Mouse (Mus musculus) limb, embryonic 14.5 days (tissue): ENCODE results near the gene Pheta1. TPM values are rescaled to one million over a fixed set of nuclear protein-coding genes. Genes with fewer than 3 reads are reported as not detected.

ENCODE experiments used
- ATAC-seq: fragments of 200-750 bp; cut with Nextera tagmentation; 2 replicates; pipeline ENCODE4 v1.8.0; 2017; ENCODE audit warnings: low read depth, moderate number of reproducible peaks, moderate TSS enrichment; ENCODE audit not compliant: low FRiP score
- DNase-seq: peaks from one replicate; pipeline ENCODE4 v3.0.0-alpha.2; 2015; ENCODE audit warnings: low spot score
- H3K27ac ChIP-seq: fragments of 300-500 bp; sonication (generic); replicated peaks from 2 replicates; pipeline ENCODE4 v1.5.1; 2014; ENCODE audit warnings: low read depth, mild to moderate bottlenecking, low read length, moderate library complexity, mixed read lengths
- H3K27me3 ChIP-seq: fragments of 300-500 bp; sonication (generic); 2 replicates; pipeline ENCODE4 v1.6.1; 2014; ENCODE audit warnings: low read length, mixed read lengths; ENCODE audit not compliant: control insufficient read depth, insufficient read depth
- H3K36me3 ChIP-seq: fragments of 300-500 bp; sonication (generic); 2 replicates; pipeline ENCODE4 v1.6.1; 2014; ENCODE audit warnings: mild to moderate bottlenecking, low read length, moderate library complexity, mixed read lengths; ENCODE audit not compliant: control insufficient read depth, insufficient read depth
- H3K4me1 ChIP-seq: fragments of 300-500 bp; sonication (generic); 2 replicates; pipeline ENCODE4 v1.6.1; 2014; ENCODE audit warnings: antibody characterized with exemption, low read length, mixed read lengths; ENCODE audit not compliant: control insufficient read depth, insufficient read depth
- H3K4me2 ChIP-seq: fragments of 300-500 bp; sonication (generic); replicated peaks from 2 replicates; pipeline ENCODE4 v1.6.1; 2014; ENCODE audit warnings: low read depth, mild to moderate bottlenecking, low read length, moderate library complexity; ENCODE audit not compliant: severe bottlenecking
- H3K4me3 ChIP-seq: fragments of 300-500 bp; sonication (generic); replicated peaks from 2 replicates; pipeline ENCODE4 v1.5.1; 2014; ENCODE audit warnings: low read length
- H3K9ac ChIP-seq: fragments of 300-500 bp; sonication (generic); 2 replicates; pipeline ENCODE4 v1.6.1; 2014; ENCODE audit warnings: mild to moderate bottlenecking, low read depth, low read length, moderate library complexity; ENCODE audit not compliant: severe bottlenecking
- H3K9me3 ChIP-seq: fragments of 300-500 bp; sonication (generic); 2 replicates; pipeline ENCODE4 v1.6.1; 2016; ENCODE audit warnings: low read length; ENCODE audit not compliant: control insufficient read depth
- POLR2A ChIP-seq: fragments of 200-500 bp; IDR thresholded peaks from 2 replicates; pipeline ENCODE4 v1.8.0; 2012; ENCODE audit warnings: inconsistent platforms, mild to moderate bottlenecking, moderate library complexity, borderline replicate concordance; ENCODE audit not compliant: insufficient read depth, insufficient read length; ENCODE audit errors: extremely low read depth
- WGBS: fragments of 180-500 bp; shearing (Covaris S2); extraction: QIAGEN DNeasy Blood & Tissue Kit; methylation state at CpG from one replicate; pipeline ENCODE4 v1.1.7; 2014; 5-methylcytosine and 5-hydroxymethylcytosine counted together
- polyA plus RNA-seq, 2 experiments: library from polyadenylated mRNA; depleted of rRNA in 1 of 2; stranded (reverse) in 1 of 2; unstranded in 1 of 2; fragments of >200 nt; fragmentation: Nextera tagmentation in 1 of 2; extraction: Ambion mirVana in 1 of 2; gene quantifications; 2 replicates each; pipeline versions ENCODE4 v1.2.1 to v1.2.3; 2012 to 2014

Pheta1 gene
- 30.1 and 40.2 TPM in 2 replicates for polyA plus RNA-seq (2012; rRNA removed)
- 21.3 and 28.0 TPM in 2 replicates for polyA plus RNA-seq (2014; fragmentation: Nextera tagmentation; extraction: Ambion mirVana)

DNA sequence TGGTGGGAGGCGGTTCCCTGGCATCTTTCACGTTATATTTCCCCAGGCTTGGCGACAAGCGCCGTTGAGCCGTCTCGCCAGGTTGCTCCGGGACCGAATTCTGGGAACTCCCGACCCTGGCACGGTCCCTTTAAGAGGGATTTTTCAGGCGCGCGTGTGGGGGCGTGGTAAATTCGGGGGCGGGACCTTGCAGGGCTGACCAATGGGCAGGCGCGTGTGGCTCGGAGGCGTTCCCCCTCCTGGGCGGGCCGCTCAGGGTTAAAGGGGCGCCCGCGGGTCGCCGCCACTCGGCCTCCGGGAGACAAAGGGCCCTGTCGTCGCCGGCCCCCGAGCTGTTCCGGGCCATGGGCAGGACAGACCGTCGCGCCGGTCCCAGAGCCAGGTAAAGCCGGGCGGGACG, at the start of gene Pheta1:
Gene Pheta1, plus strand, starts transcription at position 242 of the 400 bp plus-strand sequence.
- peak within 1 kb of the TSS; percentile 59 for H3K4me2 ChIP-seq
- under 1% methylated on average over 34 of the region's 42 CpGs for WGBS
- peak within 1 kb of the TSS; percentile 81 for H3K9ac ChIP-seq
- H3K4me1 ChIP-seq = peaks cover 17% of the 10 kb centered on the region
- H3K4me3 ChIP-seq = peak within 1 kb of the TSS; percentile 87
- DNase-seq (peak; percentile 92), ATAC-seq (peak; percentile 94)
- H3K27ac ChIP-seq = peak within 1 kb of the TSS; percentile 83
- peaks cover 8% of the 10 kb centered on the region for H3K27me3 ChIP-seq
- no peaks in the 10 kb centered on the region for H3K9me3 ChIP-seq
- peaks cover 28% of the 10 kb centered on the region for H3K36me3 ChIP-seq
- TF ChIP-seq POLR2A = peak; percentile 81; the same call in 1 of the 2 replicates

DNA sequence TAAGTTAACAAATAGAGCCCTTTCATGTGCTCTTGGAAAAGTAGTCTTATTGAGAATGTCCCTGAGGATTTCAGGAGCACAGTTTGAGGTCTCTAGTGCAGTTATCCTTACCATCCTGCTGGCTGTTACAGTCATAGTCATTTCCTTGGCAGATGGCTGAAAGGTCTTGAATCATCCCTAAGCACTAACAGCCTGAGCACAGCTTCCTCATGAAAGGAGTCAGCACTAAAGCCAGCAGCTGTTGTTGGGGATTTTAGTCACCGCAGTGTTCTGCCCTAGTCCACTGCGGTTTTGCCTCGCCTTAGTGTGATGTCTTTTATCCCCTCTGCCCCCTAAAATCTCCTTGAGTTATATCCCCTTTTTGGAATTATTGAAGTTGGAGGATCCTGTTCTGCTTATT, 41.6 kb upstream of the Pheta1 start:
- no peak for ATAC-seq
- DNase-seq = no peak
- H3K36me3 ChIP-seq = peaks cover 71% of the 10 kb centered on the region
- WGBS = 77% methylated on average over 3 of the region's 3 CpGs
- H3K9me3 ChIP-seq = no peaks in the 10 kb centered on the region
- no peaks in the 10 kb centered on the region for H3K27me3 ChIP-seq
- no peak overlapping the region for H3K4me2 ChIP-seq
- no peak for TF ChIP-seq POLR2A
- no peak overlapping the region for H3K9ac ChIP-seq
- no peaks in the 10 kb centered on the region for H3K4me1 ChIP-seq
- no peak overlapping the region for H3K4me3 ChIP-seq
- no peak overlapping the region for H3K27ac ChIP-seq

DNA sequence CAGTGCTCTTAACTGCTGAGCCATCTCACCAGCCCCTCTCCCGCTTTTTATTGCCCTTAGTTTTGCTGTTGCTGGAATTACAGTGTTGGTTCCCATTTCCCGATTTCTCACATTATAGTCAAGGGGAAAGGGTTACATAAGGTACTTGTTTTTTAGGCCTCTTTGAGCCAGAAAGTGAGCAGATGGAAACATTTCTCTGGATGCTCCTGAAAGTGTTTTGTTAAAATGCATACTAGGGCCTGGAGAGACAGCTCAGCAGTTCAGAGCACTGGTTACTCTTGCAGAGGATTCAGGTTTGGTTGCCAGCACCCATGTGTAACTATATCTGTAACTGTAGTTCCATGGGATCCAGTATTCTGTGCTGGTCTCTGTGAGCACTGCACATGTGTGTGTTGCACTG, 40.6 kb upstream of the Pheta1 start:
- peaks cover 71% of the 10 kb centered on the region for H3K36me3 ChIP-seq
- WGBS = 75% methylated on average over 2 of the region's 2 CpGs

DNA sequence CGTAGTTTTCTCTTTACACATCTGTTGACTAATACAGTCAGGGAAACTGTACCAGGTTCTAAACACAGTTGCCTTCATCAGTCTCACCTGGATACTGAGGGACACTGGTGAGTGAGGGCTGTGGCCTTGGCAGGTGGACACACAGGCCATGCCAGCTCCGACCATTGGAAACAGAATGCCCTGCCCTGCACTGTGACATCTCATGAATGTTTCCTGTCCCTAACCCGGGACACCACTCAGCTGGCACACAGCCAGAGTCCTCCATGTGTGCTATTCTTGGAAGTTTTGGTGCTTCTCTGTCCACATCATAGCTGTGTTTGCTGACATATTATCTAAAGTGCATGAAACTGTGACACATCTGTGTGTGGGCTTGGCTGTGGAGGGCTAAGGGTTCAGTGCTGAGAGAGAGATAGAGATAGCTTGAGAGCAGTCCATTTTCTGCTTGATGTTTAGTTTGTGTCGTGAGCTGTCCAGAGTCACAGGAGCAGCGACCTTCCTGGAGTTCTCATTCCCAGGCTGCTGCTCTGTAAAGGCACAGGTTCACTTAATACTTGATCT, 39.0 kb upstream of the Pheta1 start:
- Histone ChIP-seq H3K27me3 (no peaks in the 10 kb centered on the region), H3K4me1 (no peaks in the 10 kb centered on the region), H3K4me2 (no peak overlapping the region), H3K36me3 (peaks cover 69% of the 10 kb centered on the region), H3K9me3 (no peaks in the 10 kb centered on the region), H3K27ac (no peak overlapping the region), H3K9ac (no peak overlapping the region), H3K4me3 (no peak overlapping the region)
- WGBS = 73% methylated on average over 5 of the region's 5 CpGs
- TF ChIP-seq POLR2A = no peak
- ATAC-seq (no peak), DNase-seq (no peak)

More for the DNA sequence above, 40.6 kb upstream of the Pheta1 start:
- Histone ChIP-seq H3K27ac (no peak overlapping the region), H3K4me3 (no peak overlapping the region), H3K4me1 (no peaks in the 10 kb centered on the region), H3K4me2 (no peak overlapping the region), H3K27me3 (no peaks in the 10 kb centered on the region), H3K9me3 (no peaks in the 10 kb centered on the region), H3K9ac (no peak overlapping the region)
- no peak for ATAC-seq
- no peak for DNase-seq
- TF ChIP-seq POLR2A = no peak

DNA sequence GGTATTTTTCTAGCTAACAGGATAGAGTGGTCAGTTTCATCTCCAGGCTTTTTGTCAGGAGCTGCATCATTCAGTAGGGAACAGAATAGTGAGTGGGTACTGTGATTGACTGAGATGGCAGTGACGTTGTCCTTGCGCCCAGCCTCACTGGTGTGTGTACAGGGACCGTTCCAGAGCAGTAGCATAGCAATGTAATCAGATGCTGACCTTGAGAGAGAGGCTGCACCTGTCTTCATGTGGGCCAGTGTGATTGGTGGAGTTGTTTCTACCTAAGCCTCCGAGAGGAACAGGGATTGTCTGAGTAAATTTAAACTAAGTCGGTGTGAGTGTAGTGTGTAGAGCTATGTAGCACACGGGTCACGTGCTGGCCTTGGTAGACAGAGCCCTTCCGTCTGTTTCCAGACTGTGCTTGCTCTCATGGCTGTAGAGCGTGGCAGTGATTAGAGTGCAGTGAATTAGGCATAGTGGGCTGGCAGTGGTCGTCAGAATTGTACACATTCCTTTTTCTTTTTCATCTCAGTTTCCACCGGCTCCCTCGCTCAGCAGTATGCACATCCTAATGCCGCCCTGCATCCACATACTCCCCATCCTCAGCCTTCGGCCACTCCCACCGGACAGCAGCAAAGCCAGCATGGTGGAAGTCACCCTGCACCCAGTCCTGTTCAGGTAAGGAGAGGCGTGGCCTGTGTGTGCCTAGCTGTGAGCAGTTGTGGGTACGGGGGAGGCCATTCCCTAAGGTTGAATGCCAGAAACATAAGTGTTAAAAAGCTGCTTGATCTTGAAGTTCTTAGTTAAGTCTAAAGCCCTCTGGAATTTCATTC, 38.2 kb upstream of the Pheta1 start:
- 88% methylated on average over 17 of the region's 17 CpGs for WGBS
- DNase-seq (no peak), ATAC-seq (no peak)
- TF ChIP-seq POLR2A = no peak
- Histone ChIP-seq H3K9ac (no peak overlapping the region), H3K36me3 (peaks cover 65% of the 10 kb centered on the region), H3K27me3 (no peaks in the 10 kb centered on the region), H3K4me3 (no peak overlapping the region), H3K4me2 (no peak overlapping the region), H3K9me3 (no peaks in the 10 kb centered on the region), H3K27ac (no peak overlapping the region), H3K4me1 (no peaks in the 10 kb centered on the region)
